Mouse (Mus musculus) layer of hippocampus, postnatal 36 days (tissue): Measurements from ENCODE around the gene Fbxl21. TPM values are rescaled to one million over a fixed set of nuclear protein-coding genes. Genes with fewer than 3 reads are reported as not detected.

Experiments used
- DNase-seq, 2 experiments: peaks; one replicate each; pipeline ENCODE4 v3.0.0; 2022
- total RNA-seq, 2 experiments: library from RNA; stranded (reverse); gene quantifications; 2 replicates each; pipeline ENCODE4 v1.2.3; 2021

The Fbxl21 gene
- 1 to 10 TPM; 5.1 to 6.1 TPM for total RNA-seq

- peak; percentile 89 to 90 for DNase-seq
These were observed at the start of gene Fbxl21 for GRCm38 (mm10) chr13:56522081-56522820. Fbxl21 (plus strand) TSS chr13:56522472.

- DNase-seq = no peak
These were observed 49.6 kb upstream of the Fbxl21 start for GRCm38 (mm10) chr13:56472661-56473060.

GRCm38 (mm10) chr13:56475363-56475762 is 46.9 kb upstream of the Fbxl21 start:
- peak; percentile 20 to 26 for DNase-seq

GRCm38 (mm10) chr13:56476790-56477189 is 45.5 kb upstream of the Fbxl21 start:
- no peak for DNase-seq

- DNase-seq = peak; percentile 47 to 55
These were observed 45.0 kb upstream of the Fbxl21 start for GRCm38 (mm10) chr13:56477271-56477670.

- DNase-seq = no peak
These were observed 44.2 kb upstream of the Fbxl21 start for GRCm38 (mm10) chr13:56478027-56478426.

- no peak for DNase-seq
These were observed 40.1 kb upstream of the Fbxl21 start, which contains the start of gene Il9 for GRCm38 (mm10) chr13:56482146-56482545. Il9 (minus strand) TSS chr13:56482246.

- no peak for DNase-seq
These were observed 34.3 kb upstream of the Fbxl21 start for GRCm38 (mm10) chr13:56488012-56488411.

GRCm38 (mm10) chr13:56494440-56494839 is 27.8 kb upstream of the Fbxl21 start:
- DNase-seq = no peak

- DNase-seq = no peak
These were observed 22.1 kb upstream of the Fbxl21 start for GRCm38 (mm10) chr13:56500132-56500531.

GRCm38 (mm10) chr13:56500636-56501035 is 21.6 kb upstream of the Fbxl21 start:
- no peak for DNase-seq

GRCm38 (mm10) chr13:56501866-56502420 is 20.3 kb upstream of the Fbxl21 start:
- no peak for DNase-seq

GRCm38 (mm10) chr13:56506871-56507496 is 15.3 kb upstream of the Fbxl21 start:
- no peak for DNase-seq

GRCm38 (mm10) chr13:56509796-56510195 is 12.5 kb upstream of the Fbxl21 start:
- no peak for DNase-seq

- DNase-seq = no peak
These were observed 8.7 kb upstream of the Fbxl21 start for GRCm38 (mm10) chr13:56513595-56513994.

GRCm38 (mm10) chr13:56516311-56516710 is 6.0 kb upstream of the Fbxl21 start:
- no peak for DNase-seq

- no peak for DNase-seq
These were observed 5.5 kb upstream of the Fbxl21 start for GRCm38 (mm10) chr13:56516816-56517215.

- peak in 1 of 2 experiments; percentile 1 for DNase-seq
These were observed 522 bp downstream of the Fbxl21 start for GRCm38 (mm10) chr13:56522821-56523167.

GRCm38 (mm10) chr13:56526871-56527270 is 4.6 kb downstream of the Fbxl21 start:
- DNase-seq = no peak

- no peak for DNase-seq
These were observed 5.6 kb downstream of the Fbxl21 start for GRCm38 (mm10) chr13:56527846-56528245.

- no peak for DNase-seq
These were observed 6.0 kb downstream of the Fbxl21 start for GRCm38 (mm10) chr13:56528281-56528680.

- DNase-seq = no peak
These were observed 6.8 kb downstream of the Fbxl21 start for GRCm38 (mm10) chr13:56529031-56529430.

- DNase-seq = no peak
These were observed 7.4 kb downstream of the Fbxl21 start for GRCm38 (mm10) chr13:56529685-56530084.

GRCm38 (mm10) chr13:56534931-56535330 is 12.7 kb downstream of the Fbxl21 start:
- no peak for DNase-seq
